Mouse (Mus musculus) liver, embryonic 14 days (tissue): ENCODE results near the gene Phb. TPM values are rescaled to one million over a fixed set of nuclear protein-coding genes. Genes with fewer than 3 reads are reported as not detected.

ENCODE experiments used
- polyA plus RNA-seq: library from polyadenylated mRNA; depleted of rRNA; stranded (reverse); fragments of >200 nt; gene quantifications from 2 replicates; pipeline ENCODE4 v1.2.3, GENCODE M21; 2012; rRNA removed

Gene Phb
- polyA plus RNA-seq = 140 TPM in 2 replicates

DNA sequence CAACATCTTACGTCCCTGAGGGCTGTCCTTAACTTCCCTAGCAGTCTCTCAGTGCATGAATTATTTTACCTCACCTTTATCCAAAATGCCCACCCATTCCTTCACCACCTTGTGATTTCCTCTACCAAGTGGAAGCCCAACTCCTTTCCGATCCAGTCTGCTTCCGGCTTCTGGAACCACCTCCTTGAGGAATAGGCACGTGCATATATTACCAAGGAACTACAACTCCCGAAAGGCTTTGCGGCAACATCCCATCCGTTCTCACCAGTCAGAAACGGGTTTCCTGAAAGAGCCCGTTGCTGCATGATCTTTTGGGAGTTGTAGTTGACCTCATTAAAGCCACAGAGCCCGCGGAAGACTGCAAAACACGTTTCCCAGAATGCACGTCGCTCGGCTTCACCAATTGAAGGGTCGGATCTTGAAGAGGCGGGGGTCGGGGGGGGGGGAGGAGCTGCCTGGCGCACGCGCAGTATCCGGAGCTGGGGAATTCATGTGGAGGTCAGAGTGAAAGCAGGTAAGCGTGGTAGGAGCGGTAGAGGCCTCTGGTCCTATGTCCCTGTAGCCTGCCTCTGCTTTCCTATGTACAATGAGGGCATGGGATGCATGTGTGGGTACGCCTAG is at the start of gene Phb:
Gene Phb (plus strand): TSS at position 429 of the 621 bp plus-strand sequence.

DNA sequence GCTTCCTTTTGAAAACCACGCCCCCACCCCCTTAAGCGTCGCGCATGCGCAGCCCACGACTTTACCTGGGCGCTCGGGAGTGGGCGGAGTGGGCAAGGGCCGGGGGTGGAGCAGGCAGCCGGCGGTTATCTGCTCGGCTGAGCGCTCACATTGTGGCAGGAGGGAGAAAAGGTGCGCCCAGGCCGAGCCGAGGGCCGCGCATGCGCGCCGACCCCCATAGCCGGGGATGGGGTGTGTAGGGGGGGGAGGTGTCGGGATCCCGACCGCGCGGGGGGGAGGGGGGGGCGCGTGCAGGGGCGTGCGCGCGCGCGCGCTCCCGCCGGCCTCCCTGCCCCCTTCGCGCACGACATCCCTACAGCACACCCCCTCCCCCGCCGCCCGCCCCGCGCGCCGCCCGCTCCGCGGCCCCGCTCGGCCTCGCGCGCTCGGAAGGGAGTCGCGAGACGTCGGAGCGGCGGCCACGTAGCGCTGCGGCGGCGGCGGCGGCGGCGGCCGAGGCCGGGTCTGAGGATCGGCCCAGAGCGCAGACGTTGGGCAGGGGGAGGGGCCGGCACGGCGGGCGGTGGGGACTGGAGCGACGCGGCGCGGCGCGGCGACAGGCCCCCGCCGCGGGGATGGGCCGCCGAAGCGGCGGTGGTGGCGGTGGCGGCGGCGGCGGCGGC is 45.9 kb downstream of the Phb start, which contains the start of gene Zfp652:
Gene Zfp652 (plus strand): TSS at position 111 of the 662 bp plus-strand sequence.

DNA sequence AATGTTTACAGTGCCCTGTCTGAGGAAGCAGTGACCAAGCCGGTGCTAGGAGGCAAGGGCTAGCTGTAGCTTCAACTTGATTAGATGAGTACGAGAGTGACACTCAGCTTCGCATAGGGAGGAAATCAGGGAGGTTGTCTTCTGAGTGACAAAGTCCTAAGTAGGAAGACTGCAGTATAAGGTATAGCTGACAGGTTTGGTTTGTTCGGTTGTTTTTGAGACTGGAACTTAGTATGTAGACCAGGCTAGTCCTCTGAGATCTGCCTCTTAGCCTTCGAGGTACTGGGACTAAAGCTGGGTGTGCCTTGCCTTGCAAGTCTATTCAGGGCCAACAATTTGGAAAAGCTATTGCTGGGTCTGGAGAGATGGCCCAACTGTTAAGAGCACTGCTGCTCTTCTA is 56.5 kb downstream of the Phb start, which contains the start of gene B130006D01Rik:
Gene B130006D01Rik (plus strand): TSS at position 301 of the 400 bp plus-strand sequence.

Other genes starting within 250 kb of the Phb start
- gene Nxph3, start 152.4 kb upstream of the Phb start, polyA plus RNA-seq = 0.02 and 0.07 TPM in 2 replicates
- gene Ngfr, start 79.2 kb upstream of the Phb start, polyA plus RNA-seq = 1.6 and 2.1 TPM in 2 replicates
- 5.0 TPM in 2 replicates for gene Zfp652, start 45.7 kb downstream of the Phb start, polyA plus RNA-seq
- gene B130006D01Rik, start 56.6 kb downstream of the Phb start, polyA plus RNA-seq = 0.07 and 0.10 TPM in 2 replicates
- 14.2 and 23.4 TPM in 2 replicates for gene Phospho1, start 157.5 kb downstream of the Phb start, polyA plus RNA-seq
- gene Gngt2, start 170.3 kb downstream of the Phb start, polyA plus RNA-seq = 12.9 and 13.6 TPM in 2 replicates
- 4.0 and 5.3 TPM in 2 replicates for gene Abi3, start 175.5 kb downstream of the Phb start, polyA plus RNA-seq
- gene B4galnt2, start 247.9 kb downstream of the Phb start, polyA plus RNA-seq = 0.02 TPM in 1 of 2 replicates, not detected in the other